Mouse (Mus musculus) forebrain, embryonic 11.5 days (tissue): ENCODE results near the gene Gm21119. TPM values are rescaled to one million over a fixed set of nuclear protein-coding genes. Genes with fewer than 3 reads are reported as not detected.
"Not testable (repeated sequence)": the region's sequence is repeated elsewhere in the genome, so short reads cannot be mapped to it uniquely, and the experiment has no call there.

ENCODE experiments used
- ATAC-seq: fragments of 200-750 bp; cut with Nextera tagmentation; replicated peaks from 2 replicates; pipeline ENCODE4 v1.8.0; 2017; ENCODE audit warnings: moderate TSS enrichment; ENCODE audit not compliant: low FRiP score
- DNase-seq: peaks from one replicate; pipeline ENCODE4 v3.0.0-alpha.2; 2017; ENCODE audit warnings: low spot score
- H3K27ac ChIP-seq: fragments of 300-500 bp; sonication (generic); 2 replicates; pipeline ENCODE4 v1.5.1; 2014; ENCODE audit warnings: low read depth, low read length
- H3K27me3 ChIP-seq: fragments of 300-500 bp; sonication (generic); 2 replicates; pipeline ENCODE4 v1.6.1; 2014; ENCODE audit warnings: mild to moderate bottlenecking, low read length, mixed read lengths; ENCODE audit not compliant: control insufficient read depth, insufficient read depth
- H3K36me3 ChIP-seq: fragments of 300-500 bp; sonication (generic); 2 replicates; pipeline ENCODE4 v1.6.1; 2014; ENCODE audit warnings: mild to moderate bottlenecking, low read length, moderate library complexity, mixed read lengths; ENCODE audit not compliant: control insufficient read depth, insufficient read depth
- H3K4me1 ChIP-seq: fragments of 300-500 bp; sonication (generic); replicated peaks from 2 replicates; pipeline ENCODE4 v1.6.1; 2014; ENCODE audit warnings: low read length, mixed read lengths; ENCODE audit not compliant: control insufficient read depth, insufficient read depth
- H3K4me2 ChIP-seq: fragments of 300-500 bp; sonication (generic); 2 replicates; pipeline ENCODE4 v1.6.1; 2014; ENCODE audit warnings: low read depth, mild to moderate bottlenecking, low read length, moderate library complexity, mixed read lengths; ENCODE audit not compliant: severe bottlenecking
- H3K4me3 ChIP-seq: fragments of 300-500 bp; sonication (generic); 2 replicates; pipeline ENCODE4 v1.5.1; 2014; ENCODE audit warnings: low read depth, low read length
- H3K9ac ChIP-seq: fragments of 300-500 bp; sonication (generic); 2 replicates; pipeline ENCODE4 v1.6.1; 2014; ENCODE audit warnings: low read length
- H3K9me3 ChIP-seq: fragments of 300-500 bp; sonication (generic); 2 replicates; pipeline ENCODE4 v1.6.1; 2016; ENCODE audit warnings: low read length, mixed read lengths; ENCODE audit not compliant: control insufficient read depth
- WGBS: fragments of 180-500 bp; shearing (Covaris S2); extraction: QIAGEN DNeasy Blood & Tissue Kit; methylation state at CpG from one replicate; pipeline ENCODE4 v1.1.7; 2014; 5-methylcytosine and 5-hydroxymethylcytosine counted together
- polyA plus RNA-seq: library from polyadenylated mRNA; unstranded; fragments of >200 nt; fragmentation: Nextera tagmentation; extraction: Ambion mirVana; gene quantifications from 2 replicates; pipeline ENCODE4 v1.2.1, GENCODE M21; 2014

The Gm21119 gene
- polyA plus RNA-seq: not detected in 2 replicates

- no CpG with 5 or more reads among the region's 2 CpGs for WGBS
- H3K36me3 ChIP-seq, ATAC-seq, H3K27ac ChIP-seq, H3K9me3 ChIP-seq, H3K4me1 ChIP-seq, H3K9ac ChIP-seq, H3K27me3 ChIP-seq, DNase-seq, H3K4me2 ChIP-seq, H3K4me3 ChIP-seq: not testable (repeated sequence)
These were observed at the start of gene Gm21119 for GRCm38 (mm10) chr8:20614619-20615018. Gene Gm21119, plus strand, starts transcription at chr8:20614919.

- H3K36me3 ChIP-seq, H3K4me1 ChIP-seq, H3K4me3 ChIP-seq, DNase-seq, H3K9ac ChIP-seq, H3K27ac ChIP-seq, H3K9me3 ChIP-seq, H3K27me3 ChIP-seq, ATAC-seq, H3K4me2 ChIP-seq: not testable (repeated sequence)
- no CpG with 5 or more reads among the region's 1 CpGs for WGBS
These were observed 48.0 kb upstream of the Gm21119 start for GRCm38 (mm10) chr8:20566753-20567152.

DNA sequence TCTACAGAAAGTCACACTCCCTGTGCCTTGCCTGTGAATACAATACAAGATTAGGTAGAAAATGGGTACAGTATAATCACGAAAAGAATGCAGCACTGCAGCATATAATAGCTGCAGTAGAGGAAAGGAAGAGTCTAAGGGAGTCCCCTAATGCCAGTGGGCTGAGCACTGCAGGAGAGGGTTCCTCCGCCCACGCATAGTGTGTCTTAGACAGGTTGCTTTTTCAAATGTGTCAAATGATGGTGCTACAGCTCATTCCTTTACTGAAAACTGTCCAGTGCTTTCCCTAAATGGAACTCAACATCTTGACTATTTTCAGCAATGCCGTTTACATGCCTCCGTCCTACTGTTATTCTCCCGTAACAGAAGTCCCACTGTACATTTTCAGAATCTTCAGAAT, 33.6 kb upstream of the Gm21119 start:
- H3K4me2 ChIP-seq, H3K9me3 ChIP-seq, H3K27ac ChIP-seq, H3K9ac ChIP-seq, H3K36me3 ChIP-seq, H3K4me1 ChIP-seq, ATAC-seq, H3K4me3 ChIP-seq, H3K27me3 ChIP-seq: not testable (repeated sequence)
- DNase-seq: peak; percentile 38
- 96% methylated on average over 2 of the region's 6 CpGs for WGBS

DNA sequence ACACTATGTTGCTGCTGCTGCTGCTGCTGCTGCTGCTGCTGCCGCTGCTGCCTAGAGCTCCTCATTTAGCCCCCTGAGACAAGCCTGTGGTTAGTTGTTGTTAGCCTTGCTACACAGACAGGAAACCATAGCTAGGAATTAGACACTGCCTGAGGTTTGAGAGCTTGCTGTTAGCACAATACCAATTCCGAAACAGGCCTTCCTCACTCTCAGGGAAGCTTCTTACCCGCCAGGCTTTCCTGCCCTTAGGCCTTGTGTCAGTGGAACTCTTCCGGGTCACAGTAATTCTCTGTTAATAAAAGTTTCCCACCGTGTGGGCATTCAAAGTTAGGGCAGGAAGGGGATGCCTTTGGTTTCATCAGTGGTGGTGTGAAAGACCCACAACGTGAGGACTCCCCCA, 31.9 kb upstream of the Gm21119 start:
- ATAC-seq, H3K4me3 ChIP-seq, DNase-seq, H3K36me3 ChIP-seq, H3K27me3 ChIP-seq, H3K9me3 ChIP-seq, H3K4me1 ChIP-seq, H3K27ac ChIP-seq, H3K4me2 ChIP-seq, H3K9ac ChIP-seq: not testable (repeated sequence)
- 71% methylated on average over 4 of the region's 6 CpGs for WGBS

DNA sequence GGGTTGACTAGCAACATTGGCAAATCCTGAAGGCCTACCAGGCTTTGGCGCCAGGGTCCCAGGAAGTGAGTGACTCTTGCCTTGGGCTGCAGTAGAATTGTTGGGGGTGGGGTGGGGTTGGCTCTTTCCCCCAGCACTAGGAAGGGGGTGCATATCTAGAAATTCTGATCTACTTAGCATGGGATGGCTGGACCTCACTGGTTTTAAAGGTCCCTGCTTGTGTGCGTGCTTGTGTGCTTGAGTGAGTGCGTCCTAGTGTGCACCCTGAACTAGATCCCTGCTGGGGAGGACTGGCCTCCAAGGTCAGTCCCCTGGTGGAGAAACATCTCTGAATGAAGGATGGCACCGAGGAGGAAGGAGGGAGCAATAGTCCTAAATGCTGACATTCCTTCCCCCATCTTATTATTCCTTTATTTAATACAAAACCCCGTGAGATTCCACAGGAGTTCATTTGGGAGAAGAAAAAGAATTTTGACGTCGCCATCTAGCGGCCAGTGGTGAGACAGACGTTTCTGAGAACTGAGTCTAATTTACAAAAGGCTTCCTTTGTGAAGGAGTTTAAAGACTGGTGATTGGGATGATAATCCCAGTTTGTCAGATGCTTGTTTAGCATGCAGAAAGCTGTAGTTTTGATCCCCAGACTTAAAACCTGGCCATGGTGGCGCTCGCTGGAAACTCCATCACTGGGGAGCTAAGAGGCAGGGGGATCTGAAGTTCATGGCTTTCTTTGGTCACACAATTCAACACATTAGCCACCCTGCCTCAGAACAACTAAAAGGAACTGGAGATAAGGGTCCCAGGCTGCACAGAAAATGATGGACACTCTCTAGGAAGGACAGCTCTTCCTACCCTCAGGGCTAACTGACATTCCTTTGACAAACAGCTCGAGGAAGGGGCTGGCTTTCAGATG, 26.2 kb upstream of the Gm21119 start:
- not testable (repeated sequence) for H3K27ac ChIP-seq, H3K27me3 ChIP-seq, H3K4me2 ChIP-seq, H3K9me3 ChIP-seq, H3K4me3 ChIP-seq, H3K4me1 ChIP-seq, H3K36me3 ChIP-seq, H3K9ac ChIP-seq
- peak; percentile 82 for ATAC-seq
- WGBS: 24% methylated on average over 5 of the region's 12 CpGs
- peak; percentile 16 for DNase-seq

DNA sequence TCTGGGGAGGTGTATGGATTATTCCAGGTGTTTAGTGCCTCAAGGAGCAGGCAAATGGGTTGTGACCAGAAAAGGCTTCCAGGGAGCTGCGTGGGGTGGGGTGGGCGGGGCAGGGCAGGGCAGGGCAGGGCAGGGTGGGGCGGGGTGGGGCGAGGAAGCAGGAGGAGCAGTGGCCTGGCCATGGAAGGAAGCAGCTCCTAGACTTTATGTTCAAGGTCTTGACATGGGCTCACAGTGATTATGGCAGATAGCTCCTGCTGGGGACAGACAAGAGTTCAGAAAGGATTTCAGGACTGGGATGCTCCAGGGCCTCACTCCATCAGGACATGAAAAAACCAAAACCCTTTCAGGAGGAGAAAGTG, 25.6 kb upstream of the Gm21119 start:
- not testable (repeated sequence) for H3K4me3 ChIP-seq, H3K9me3 ChIP-seq, H3K9ac ChIP-seq, H3K4me1 ChIP-seq, H3K27ac ChIP-seq, H3K27me3 ChIP-seq, DNase-seq, H3K36me3 ChIP-seq, H3K4me2 ChIP-seq
- peak; percentile 76 for ATAC-seq
- 63% methylated on average over 1 of the region's 4 CpGs for WGBS

GRCm38 (mm10) chr8:20590117-20590997, 24.4 kb upstream of the Gm21119 start:
- not testable (repeated sequence) for ATAC-seq, H3K27me3 ChIP-seq, H3K4me1 ChIP-seq, H3K36me3 ChIP-seq, H3K9ac ChIP-seq, H3K4me2 ChIP-seq, H3K4me3 ChIP-seq, H3K9me3 ChIP-seq, H3K27ac ChIP-seq
- peak; percentile 25 for DNase-seq
- WGBS: 87% methylated on average over 3 of the region's 9 CpGs

DNA sequence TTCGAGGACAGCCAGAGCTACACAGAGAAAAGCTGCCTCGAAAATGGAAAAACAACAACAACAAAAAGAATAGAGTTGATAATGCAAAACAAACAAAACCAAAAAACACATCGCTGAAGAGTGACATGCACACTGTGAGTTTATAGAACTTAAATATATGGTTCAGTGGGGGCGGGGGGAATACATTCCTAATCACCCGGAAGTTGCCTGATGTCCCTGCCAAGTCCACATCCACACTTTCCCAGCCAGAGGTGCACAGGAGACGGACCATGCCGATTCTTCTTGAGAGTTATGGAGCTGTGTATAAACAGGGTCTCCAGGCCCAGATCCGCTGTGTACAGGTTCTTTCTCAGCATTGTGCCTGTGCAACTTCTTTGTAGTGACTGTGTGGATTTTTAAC, 23.7 kb upstream of the Gm21119 start:
- not testable (repeated sequence) for DNase-seq, ATAC-seq, H3K9ac ChIP-seq, H3K9me3 ChIP-seq, H3K4me2 ChIP-seq, H3K4me1 ChIP-seq, H3K27me3 ChIP-seq, H3K4me3 ChIP-seq, H3K27ac ChIP-seq, H3K36me3 ChIP-seq
- WGBS: 92% methylated on average over 4 of the region's 8 CpGs
